Mouse (Mus musculus): Measurements from ENCODE around the gene Irf1.

Irf1 gene

DNA sequence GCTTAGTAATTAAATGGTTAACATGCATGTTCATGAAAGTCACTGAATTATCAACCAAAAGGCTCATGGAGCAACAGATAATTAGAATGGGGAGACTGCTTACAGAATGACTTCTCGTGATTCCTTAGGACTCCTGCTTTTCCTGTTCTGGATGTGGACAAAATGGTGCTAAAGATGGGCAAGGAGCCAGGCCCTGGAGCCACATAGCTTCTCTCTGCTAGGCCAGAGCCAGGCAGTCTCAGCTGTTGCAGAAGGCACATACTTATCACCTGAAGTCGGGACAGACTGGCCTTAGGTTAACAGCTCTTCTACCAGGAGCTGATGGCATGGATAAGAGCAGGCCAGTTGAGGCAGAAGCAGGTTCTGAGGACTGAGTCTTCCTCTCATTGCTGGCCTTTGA, 40.9 kb downstream of the Irf1 start:
- no peak for DNase-seq (ENCODE audit: low spot score)

DNA sequence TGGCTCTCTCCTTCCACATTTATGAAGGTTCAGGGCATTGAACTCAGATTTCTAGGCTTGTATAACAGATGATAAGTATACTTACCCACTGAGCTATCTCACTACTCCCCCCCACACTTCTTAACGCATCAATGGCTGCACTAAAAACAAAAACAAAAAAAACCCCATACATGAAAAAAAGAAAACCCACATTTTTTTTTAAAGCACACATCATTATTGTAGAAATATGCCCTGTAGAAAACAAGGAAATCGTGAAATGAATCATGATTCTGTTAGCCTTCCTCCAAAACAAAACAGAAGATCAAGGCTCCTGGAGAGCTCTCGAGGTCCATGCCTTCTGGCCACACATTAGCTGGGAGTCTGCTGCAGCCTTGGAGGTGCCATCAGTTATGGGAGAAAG, 41.5 kb downstream of the Irf1 start:
- no peak for DNase-seq (ENCODE audit: low spot score)

DNA sequence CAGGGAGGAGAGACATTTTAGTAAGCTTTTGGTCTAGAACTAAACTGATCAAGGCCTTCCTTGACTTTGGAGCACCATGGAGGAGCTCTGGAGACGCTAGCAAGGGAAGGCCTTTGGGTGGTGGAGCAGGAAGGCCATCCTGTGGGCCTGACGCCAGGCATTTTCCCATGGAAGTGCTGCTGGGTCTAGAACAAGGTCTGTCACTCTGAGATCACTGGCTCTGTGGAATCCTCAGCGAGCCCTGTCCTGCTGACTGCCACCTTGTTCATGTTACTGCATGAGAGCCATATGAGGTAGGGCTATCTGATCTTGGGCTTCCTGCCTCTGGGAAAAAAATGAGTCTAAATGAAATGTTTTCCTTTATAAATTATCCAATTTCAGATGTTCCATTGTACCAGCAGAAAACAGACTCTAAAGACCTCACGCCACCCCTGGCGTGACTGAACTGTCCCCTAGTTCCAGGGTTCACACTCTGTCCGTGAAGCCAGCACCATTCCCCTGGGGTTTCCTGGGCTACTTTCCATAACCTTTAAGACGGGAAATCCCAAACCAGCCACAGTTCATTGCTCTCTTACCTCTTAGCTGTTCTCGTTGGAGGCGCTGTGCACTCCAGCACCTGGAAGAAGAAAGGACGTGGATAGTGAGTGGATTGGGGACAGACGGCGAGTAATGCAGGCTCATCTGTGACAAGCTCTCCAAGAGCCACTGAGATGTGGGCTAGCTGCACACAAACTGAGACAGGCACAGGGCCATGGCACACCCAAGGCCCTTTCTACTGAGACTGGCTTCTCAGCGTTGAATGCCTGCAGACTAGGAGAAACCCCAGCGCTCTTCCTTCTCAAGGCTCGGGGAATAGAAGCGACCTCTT, 43.4 kb downstream of the Irf1 start:
- no peak for DNase-seq (ENCODE audit: low spot score)

DNA sequence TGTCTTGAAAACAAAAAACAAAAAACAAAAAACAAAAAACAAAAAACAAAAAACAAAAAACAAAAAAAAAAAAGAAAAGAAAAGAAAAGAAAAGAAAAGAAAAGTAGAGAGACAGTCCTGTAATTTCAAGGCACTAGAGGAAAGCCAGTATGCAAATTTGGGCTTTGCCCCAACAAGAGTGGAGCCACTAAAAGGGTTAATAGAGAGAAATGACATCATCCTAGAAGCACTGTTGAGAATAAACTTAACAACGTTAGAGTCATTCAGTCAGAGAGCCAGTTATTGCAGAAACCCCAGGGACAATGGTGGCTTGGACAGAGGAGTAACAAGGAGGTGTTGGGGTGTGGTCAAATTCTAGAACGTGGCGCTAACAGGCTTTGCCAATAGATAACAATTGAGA, 45.0 kb downstream of the Irf1 start:
- no peak for DNase-seq (ENCODE audit: low spot score)

DNA sequence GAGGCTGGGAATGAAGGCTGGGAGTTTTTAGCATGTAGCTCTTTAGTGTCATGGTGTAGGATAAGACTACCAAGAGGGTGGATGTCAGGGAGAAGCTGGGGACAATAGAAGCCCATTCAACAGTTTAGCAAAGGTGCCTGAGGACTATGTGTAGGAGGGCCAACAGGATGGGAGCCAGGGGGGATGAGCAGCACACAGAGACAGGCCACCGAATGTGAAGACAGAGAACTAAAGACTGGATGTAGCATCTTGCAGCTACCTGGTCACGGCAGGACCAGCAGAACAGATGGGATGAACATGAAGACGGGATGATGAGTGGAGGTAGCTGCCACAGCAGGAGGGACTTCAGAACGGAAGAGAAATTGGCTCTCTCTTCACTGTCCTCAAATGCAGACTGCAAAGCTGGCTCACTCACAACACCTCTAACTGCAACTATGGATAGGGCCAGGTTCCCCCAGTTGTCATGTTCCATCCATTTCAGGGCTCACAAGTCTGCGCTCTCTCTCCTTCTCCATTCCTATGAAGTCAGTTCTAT, 47.1 kb downstream of the Irf1 start:
- no peak for DNase-seq (ENCODE audit: low spot score)

DNA sequence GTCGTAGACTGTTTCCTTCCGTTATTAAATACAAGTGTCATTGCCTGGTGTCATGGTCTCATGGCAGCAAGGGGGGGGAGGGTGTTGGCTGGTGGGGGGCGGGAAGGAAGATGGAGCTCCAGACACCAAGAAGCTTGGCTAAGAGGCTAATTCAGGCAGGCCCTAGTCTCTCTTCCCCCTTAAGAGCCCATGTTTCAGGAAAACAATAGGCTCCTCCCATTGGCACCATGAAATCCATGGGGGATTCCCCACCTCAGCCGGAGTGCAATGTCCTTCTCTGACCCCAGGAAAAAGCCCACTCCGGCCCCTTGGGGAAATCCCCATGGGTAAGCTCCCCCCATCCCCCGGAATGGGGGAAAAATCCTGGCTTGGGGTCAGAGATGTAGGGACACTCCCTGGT, 49.0 kb downstream of the Irf1 start:
- no peak for DNase-seq (ENCODE audit: low spot score)

DNA sequence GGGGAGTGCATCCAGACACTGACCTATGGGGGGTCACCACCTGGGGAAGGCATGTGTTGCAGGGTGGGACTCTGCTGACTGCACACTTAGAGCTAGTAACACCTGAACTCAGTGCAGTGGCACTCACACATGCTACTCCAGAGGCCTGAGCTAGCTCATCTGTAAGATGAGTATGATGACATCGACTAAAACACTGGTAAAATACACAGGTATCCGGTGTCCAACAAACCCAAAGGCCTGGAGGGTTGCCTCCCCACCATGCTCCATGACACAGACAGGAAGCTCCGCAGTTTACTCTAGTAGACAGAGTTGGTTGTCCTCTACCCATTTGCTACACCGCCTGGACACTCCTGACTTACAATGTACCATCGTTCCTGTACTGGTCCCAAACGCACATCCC, 49.7 kb downstream of the Irf1 start:
- no peak for DNase-seq (ENCODE audit: low spot score)

DNA sequence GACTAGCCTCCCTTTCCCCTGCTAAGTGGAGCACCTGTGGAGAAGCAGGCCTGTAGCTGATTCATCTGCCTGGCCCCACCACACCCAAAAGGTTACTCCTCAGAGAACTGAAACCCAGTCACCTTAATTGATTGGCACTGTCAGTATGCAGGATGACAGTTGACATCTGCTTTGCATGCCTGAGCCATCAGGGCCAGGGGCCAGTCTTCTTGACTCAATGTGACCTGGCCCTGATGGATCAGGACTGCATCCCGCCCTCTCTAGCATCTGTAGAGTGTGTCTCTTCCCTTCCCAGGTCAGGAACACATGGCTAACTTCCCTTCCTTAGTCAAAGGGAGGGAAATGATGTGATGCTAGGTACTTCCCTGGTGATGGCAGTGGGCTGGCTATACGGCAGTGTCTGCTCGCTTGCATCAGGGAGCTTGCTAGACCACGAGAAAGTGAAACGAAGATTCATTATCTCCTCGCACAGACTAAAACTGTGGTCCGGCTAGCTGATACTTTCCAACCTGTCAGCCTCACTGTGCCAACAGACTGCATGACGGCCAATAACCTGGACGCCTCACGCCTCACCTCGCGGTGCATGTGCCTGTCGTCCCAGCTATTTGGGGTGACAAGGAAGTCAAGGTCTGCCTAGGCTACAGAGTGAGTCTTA, 50.8 kb downstream of the Irf1 start:
- DNase-seq (ENCODE audit: low spot score), result no peak

DNA sequence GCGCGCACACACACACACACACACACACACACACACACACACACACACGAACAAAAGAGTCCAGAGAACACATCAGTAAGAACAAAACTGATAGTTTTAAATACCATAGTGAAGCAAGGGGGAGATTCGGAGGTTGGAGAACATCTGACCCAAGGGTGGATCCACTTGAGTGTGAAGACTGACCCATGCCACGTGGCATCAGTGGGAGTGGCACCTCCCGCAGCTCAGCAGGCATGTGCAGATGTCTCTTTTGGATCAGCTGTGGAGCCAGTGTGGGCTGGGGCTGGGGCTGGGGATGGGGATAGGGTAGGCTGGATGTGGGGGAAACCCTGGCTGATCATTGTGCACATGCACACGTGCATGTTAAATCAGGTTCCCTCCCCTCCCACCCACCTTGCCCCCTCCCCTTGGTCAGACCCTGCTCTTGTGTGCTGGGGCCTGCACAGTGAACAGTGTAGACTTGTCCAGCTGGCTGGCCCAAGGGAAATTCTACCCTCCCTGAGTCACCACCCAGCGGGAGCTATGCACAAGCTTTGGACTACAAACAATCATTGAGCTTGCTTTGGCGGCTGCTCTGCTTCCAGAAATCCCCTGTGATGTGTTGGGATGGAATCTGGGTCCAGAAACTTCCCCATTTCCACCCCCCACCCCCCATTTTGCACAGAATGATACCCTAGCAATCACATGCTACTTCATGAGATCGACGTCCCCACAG, 51.6 kb downstream of the Irf1 start:
- no peak for DNase-seq (ENCODE audit: low spot score)

DNA sequence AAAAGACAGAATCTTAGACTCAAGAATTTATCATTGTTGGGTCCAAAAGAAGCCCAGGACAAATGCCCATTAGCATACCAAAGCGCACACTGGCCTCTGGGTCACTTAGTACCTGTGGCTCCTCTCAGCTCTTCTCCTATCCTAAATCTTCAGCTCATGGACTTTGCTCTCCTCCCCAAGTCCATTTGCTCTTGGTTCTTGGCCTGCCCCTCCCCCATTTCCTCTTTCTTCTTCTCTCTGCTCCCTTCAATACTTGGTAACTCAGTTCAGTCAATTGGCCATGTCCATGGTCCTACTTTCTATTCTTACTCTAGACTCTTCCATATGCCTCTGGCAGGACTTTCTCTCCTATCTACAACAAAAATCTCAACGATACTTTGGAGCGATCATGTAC, 52.1 kb downstream of the Irf1 start:
- no peak for DNase-seq (ENCODE audit: low spot score)

DNA sequence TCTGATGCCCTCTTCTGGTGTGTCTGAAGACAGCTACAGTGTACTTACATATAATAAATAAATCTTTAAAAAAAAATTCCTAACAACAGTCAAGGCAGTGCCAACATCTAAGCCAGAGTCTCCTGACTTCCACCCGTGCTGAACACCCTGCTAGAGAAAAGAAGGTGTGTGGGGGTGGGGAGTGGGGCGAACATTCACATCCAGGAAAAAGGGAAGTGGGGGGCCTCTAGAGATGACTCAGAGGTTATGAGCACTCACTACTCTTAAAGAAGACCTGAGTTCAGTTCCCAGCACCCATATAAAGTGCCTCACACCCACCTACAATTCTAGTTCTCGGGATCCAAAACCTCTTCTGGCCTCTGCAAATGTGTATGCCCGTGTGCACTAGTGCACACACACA, 55.6 kb downstream of the Irf1 start:
- no peak for DNase-seq (ENCODE audit: low spot score)
